Mouse (Mus musculus) brown adipose tissue, adult 24 weeks (tissue): ENCODE data around the gene Shkbp1. TPM values are rescaled to one million over a fixed set of nuclear protein-coding genes. Genes with fewer than 3 reads are reported as not detected.

ENCODE experiments used
- H3K27ac ChIP-seq: fragments of 200-500 bp; replicated peaks from 2 replicates; pipeline ENCODE4 v1.5.1; 2012; ENCODE audit warnings: low read depth, mild to moderate bottlenecking, low read length
- H3K4me1 ChIP-seq: fragments of 200-500 bp; 2 replicates; pipeline ENCODE4 v1.6.1; 2012; ENCODE audit warnings: low read length, mixed read lengths; ENCODE audit not compliant: control insufficient read depth, insufficient read depth, insufficient read length
- H3K4me3 ChIP-seq: fragments of 200-500 bp; 2 replicates; pipeline ENCODE4 v1.5.1; 2012; ENCODE audit warnings: low read depth, mild to moderate bottlenecking, low read length, moderate library complexity; ENCODE audit not compliant: insufficient read depth
- polyA plus RNA-seq: library from polyadenylated mRNA; stranded (reverse); fragments of >200 nt; gene quantifications from 2 replicates; pipeline ENCODE4 v1.2.4, GENCODE M21; 2012; ENCODE audit not compliant: missing spikeins, insufficient read depth, insufficient read length

Shkbp1 gene
- polyA plus RNA-seq, 1 experiment: 11.6 TPM

- Histone ChIP-seq H3K27ac (peak overlapping the region; percentile 91), H3K4me1 (peaks cover 14% of the 10 kb centered on the region), H3K4me3 (peak overlapping the region; percentile 65)
Measured at GRCm38 (mm10) chr7:27332353-27333199, 23.2 kb downstream of the Shkbp1 start.

DNA sequence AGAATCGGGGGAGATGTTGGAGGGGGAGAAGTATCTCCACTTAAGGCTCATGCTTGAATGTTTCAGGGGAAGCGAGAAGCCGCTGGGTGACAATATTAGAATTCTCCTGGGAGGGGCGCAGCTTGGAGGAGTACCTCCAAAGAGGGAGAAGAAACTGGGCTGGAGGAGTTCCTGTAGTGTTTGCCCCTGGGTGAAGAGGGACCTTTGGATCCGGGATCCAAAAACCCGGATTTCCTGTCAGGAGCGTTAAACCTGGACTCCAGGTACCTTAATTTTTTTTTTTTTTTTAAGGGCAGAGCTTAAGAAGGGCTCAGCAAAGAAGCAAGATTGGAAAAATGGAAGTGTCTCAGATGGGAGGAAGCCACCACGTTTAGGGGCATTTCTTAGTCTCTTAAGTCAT, 24.0 kb downstream of the Shkbp1 start:
- H3K27ac ChIP-seq: peak overlapping the region; percentile 65
- H3K4me3 ChIP-seq: peak overlapping the region; percentile 65
- H3K4me1 ChIP-seq: peaks cover 14% of the 10 kb centered on the region

GRCm38 (mm10) chr7:27331541-27331851, 24.3 kb downstream of the Shkbp1 start:
- Histone ChIP-seq H3K4me3 (peak overlapping the region; percentile 65), H3K27ac (peak overlapping the region; percentile 65), H3K4me1 (peaks cover 15% of the 10 kb centered on the region)

GRCm38 (mm10) chr7:27330709-27331540, 24.9 kb downstream of the Shkbp1 start:
- H3K4me3 ChIP-seq: peak overlapping the region; percentile 65
- H3K27ac ChIP-seq: peak overlapping the region; percentile 65
- peaks cover 20% of the 10 kb centered on the region for H3K4me1 ChIP-seq

GRCm38 (mm10) chr7:27329981-27330380, 25.8 kb downstream of the Shkbp1 start:
- peak overlapping the region; percentile 65; the same call in 1 of the 2 replicates for H3K4me3 ChIP-seq
- no peak overlapping the region for H3K27ac ChIP-seq
- H3K4me1 ChIP-seq: peaks cover 24% of the 10 kb centered on the region

DNA sequence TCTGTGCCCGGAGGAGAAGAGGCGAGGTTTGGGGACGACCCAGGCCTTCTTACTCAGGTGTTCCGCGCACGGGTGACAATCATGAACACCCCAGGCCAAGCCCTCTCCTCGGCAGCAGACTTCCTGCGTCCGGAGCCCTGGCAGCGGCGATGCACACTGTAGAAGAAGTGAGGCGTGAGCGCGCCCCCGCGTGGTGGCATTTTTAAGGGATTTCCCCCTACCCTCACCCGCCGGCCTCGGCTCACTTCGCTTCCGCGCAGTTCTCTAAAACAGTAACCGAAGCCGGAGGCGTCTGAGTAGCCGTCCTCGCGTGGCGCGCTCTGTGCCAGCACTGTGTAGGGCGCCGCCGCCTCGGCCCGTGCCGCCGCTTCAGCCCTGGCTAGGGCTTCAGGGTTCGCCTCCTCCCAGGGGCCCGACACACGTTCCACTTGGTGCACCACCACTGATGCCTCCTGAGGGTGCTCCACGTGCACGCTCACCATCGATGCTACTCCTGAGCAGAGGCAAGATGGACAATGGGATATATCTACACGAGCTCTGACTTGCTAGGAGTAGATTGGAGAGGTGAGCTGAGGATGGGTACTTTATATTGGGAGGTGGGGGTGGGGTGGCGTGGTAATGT, 26.4 kb downstream of the Shkbp1 start:
- peak overlapping the region; percentile 41 for H3K4me3 ChIP-seq
- H3K4me1 ChIP-seq: peaks cover 24% of the 10 kb centered on the region
- peak overlapping the region; percentile 32; the same call in 1 of the 2 replicates for H3K27ac ChIP-seq

DNA sequence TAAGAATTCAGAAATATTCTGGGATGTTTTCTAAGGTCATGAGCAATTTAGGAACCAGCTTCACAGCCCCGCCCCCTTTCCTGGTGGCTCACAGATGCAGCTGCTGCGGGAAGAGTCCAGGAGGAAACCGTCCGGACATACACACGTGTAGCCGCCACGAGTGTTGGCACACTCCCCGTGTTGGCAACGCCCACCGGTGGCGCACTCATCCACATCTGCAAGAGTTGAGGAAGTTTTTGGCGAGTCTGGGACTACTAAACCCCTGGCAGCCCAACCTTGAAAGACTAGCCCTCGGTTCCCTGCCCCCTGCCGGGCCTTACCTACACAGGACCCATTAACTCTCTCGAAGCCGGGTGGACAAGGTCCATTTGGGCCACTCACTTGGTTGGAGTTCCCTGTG, 27.2 kb downstream of the Shkbp1 start:
- Histone ChIP-seq H3K4me1 (peaks cover 24% of the 10 kb centered on the region), H3K4me3 (no peak overlapping the region), H3K27ac (peak overlapping the region; percentile 32)

GRCm38 (mm10) chr7:27328161-27328560, 27.7 kb downstream of the Shkbp1 start:
- Histone ChIP-seq H3K27ac (peak overlapping the region; percentile 48), H3K4me3 (no peak overlapping the region), H3K4me1 (peaks cover 24% of the 10 kb centered on the region)

- Histone ChIP-seq H3K4me1 (peaks cover 26% of the 10 kb centered on the region), H3K27ac (no peak overlapping the region; the same call in 1 of the 2 replicates), H3K4me3 (no peak overlapping the region)
Measured at GRCm38 (mm10) chr7:27327500-27327899, 28.3 kb downstream of the Shkbp1 start.

- Histone ChIP-seq H3K4me1 (peaks cover 27% of the 10 kb centered on the region), H3K4me3 (peak overlapping the region; percentile 39), H3K27ac (peak overlapping the region; percentile 72)
Measured at GRCm38 (mm10) chr7:27326101-27326880, 29.5 kb downstream of the Shkbp1 start.

DNA sequence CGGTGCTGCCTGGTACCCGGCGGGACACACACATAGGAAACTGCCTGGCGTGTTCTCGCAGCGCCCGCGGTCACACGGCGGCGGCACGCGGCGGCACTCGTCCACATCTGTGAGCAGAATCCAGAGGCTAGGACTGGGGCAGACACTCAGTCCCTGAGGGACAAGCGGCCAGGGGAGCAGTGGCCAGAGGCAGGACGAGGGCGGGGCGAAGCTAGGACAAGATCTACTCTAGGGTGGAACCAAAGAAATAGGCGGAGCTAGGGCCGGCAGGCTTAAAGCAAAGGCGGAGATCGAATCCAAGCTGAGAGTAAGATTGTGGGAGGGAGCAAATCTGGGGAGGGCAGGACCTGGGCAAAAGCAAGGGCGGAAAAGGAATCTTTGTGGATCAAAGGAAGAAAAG, 30.1 kb downstream of the Shkbp1 start:
- peak overlapping the region; percentile 72 for H3K27ac ChIP-seq
- H3K4me1 ChIP-seq: peaks cover 27% of the 10 kb centered on the region
- H3K4me3 ChIP-seq: peak overlapping the region; percentile 40

DNA sequence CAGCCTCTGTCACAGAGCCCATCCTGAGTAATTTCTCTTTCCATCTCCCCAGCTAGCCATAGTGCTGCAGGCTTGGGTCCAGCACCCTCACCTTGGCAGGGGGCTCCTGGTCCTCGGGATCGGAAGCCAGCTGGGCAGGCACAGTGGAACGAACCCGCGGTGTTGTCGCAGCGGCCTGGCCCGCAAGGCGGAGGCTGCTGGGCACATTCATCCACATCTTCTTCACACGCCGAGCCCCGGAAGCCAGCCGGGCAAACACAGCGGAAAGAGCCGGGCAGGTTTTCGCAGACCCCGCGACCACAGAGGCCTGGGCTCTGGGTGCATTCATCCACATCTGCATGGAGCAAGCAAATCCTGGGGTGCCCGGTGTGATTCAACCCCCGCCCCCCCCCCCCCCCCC, 30.9 kb downstream of the Shkbp1 start:
- peaks cover 27% of the 10 kb centered on the region for H3K4me1 ChIP-seq
- H3K27ac ChIP-seq: no peak overlapping the region
- H3K4me3 ChIP-seq: no peak overlapping the region

DNA sequence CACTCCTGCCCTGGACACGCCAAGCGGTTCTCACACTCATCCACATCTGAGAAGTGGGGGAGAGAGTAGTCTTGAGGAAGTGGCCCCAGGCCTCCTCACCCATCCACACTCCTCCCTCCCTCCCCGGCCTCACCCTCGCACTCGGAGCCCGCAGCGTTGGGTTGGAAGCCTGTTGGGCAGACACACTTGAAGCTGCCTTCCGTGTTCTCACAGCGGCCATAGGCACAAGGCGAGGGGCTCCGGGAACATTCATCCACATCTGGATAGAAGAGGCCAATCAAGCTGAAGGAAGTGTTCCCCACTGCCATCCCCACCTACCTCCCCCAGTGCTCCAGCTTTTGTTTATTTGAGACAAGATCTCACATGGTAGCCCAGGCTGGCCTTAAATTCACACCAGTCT, 31.7 kb downstream of the Shkbp1 start:
- Histone ChIP-seq H3K27ac (no peak overlapping the region), H3K4me1 (peaks cover 24% of the 10 kb centered on the region), H3K4me3 (no peak overlapping the region)

GRCm38 (mm10) chr7:27323001-27323400, 32.8 kb downstream of the Shkbp1 start:
- Histone ChIP-seq H3K27ac (no peak overlapping the region), H3K4me3 (no peak overlapping the region), H3K4me1 (peaks cover 17% of the 10 kb centered on the region)
